Mouse (Mus musculus) erythroblast, embryonic 14.5 days (primary cell): ENCODE measurements around the gene Ak9.

Experiments used
- GATA1 ChIP-seq: IDR thresholded peaks from 2 replicates; pipeline ENCODE4 v1.6.1; 2012; ENCODE audit warnings: low read length, inconsistent platforms, mixed read lengths
- TAL1 ChIP-seq: IDR thresholded peaks from 3 replicates; pipeline ENCODE4 v1.6.1; 2012; ENCODE audit warnings: low read length, inconsistent platforms, mixed read lengths

GRCm38 (mm10) chr10:41461057-41461722 lies 157.4 kb downstream of the Ak9 start:
- TF ChIP-seq GATA1, result no peak
- TF ChIP-seq TAL1, result no peak
